Mouse (Mus musculus) liver, embryonic 18 days (tissue): ENCODE data around the gene Tkt. TPM values are rescaled to one million over a fixed set of nuclear protein-coding genes. Genes with fewer than 3 reads are reported as not detected.

Experiments
- polyA plus RNA-seq: library from polyadenylated mRNA; depleted of rRNA; stranded (reverse); fragments of >200 nt; gene quantifications from 2 replicates; pipeline ENCODE4 v1.2.3, GENCODE M21; 2012; rRNA removed

Gene Tkt
- 127 and 139 TPM in 2 replicates for polyA plus RNA-seq

DNA sequence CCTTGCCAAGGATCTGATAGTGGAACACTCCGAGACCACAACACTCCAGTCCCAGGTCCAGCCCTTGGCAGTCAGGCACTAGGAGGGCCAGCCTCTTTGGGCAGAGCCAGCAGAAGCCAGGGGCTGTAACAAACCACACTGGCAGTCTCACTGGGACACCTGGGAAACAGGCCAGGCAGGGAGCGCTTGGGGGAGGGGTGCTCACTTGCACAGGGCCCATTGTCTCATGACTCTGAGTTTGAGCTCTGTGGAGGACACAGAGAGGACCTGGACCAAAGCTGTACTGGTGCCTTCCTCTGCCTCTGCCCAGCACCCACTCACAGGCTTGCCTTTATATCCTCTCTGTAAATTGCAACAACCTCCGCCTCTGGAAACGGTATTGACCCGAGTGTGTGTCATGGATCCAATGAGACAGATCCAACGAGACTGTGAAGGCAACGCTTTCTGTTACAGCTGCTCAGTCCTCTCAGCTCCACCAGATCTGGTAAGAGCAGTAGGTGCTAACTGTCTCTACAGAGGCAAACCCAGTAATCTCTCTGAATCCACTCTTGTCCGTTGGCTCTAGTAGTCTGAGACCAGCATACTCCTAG lies at the start of gene Tkt:
Tkt (plus strand) TSS at position 229 of the 590 bp plus-strand sequence.

Other genes starting within 250 kb of the Tkt start
- 9.2 and 11.3 TPM in 2 replicates for gene Dcp1a, start 68.8 kb upstream of the Tkt start, polyA plus RNA-seq
- gene Cacna1d, start 56.9 kb upstream of the Tkt start, polyA plus RNA-seq, result 0.18 and 0.19 TPM in 2 replicates
- 24.4 and 31.2 TPM in 2 replicates for gene Prkcd, start 77.9 kb downstream of the Tkt start, polyA plus RNA-seq
- gene Rft1, start 106.0 kb downstream of the Tkt start, polyA plus RNA-seq, result 5.3 and 5.5 TPM in 2 replicates
- gene Sfmbt1, start 166.5 kb downstream of the Tkt start, polyA plus RNA-seq, result 3.1 and 3.2 TPM in 2 replicates